9 mouse cellular contexts compared by ENCODE assay signal in genomic region chr16:8674165-8674564, GRCm38 (mm10). TPM values are rescaled to one million over a fixed set of nuclear protein-coding genes. Genes with fewer than 3 reads are reported as not detected.
A peak's percentile ranks its signal among the peaks of the same experiment; 100 is the strongest.
DNase-seq lines count a peak whose midpoint lies in the region; ATAC-seq and TF ChIP-seq lines count a peak whose summit lies in the region.
"Had no signal": no experiment of that assay in that cellular context is flagged by ENCODE, and none has a peak within 500 bp of the region (broad histone marks: within the 10 kb centered on the region; RNA-seq: fewer than 3 reads in every experiment).

No protein-coding gene starts in this region.

- no peak; the same call in none of the 2 replicates for TF ChIP-seq RAD21 in CH12.LX (IDR thresholded peaks at IDR 0.05; ENCODE audit: low read depth, low read length)

- peak; percentile 58 for DNase-seq in heart, adult 8-10 months (ENCODE audit: low spot score)
- no peak for DNase-seq in heart, embryonic 10.5 days (ENCODE audit: low spot score)
- DNase-seq in CH12.LX (ENCODE audit: extremely low read depth), result peak; percentile 94
- peak; percentile 63 for DNase-seq in brain, adult 2 months (ENCODE audit: low read depth, low spot score)
- peak; percentile 68 for DNase-seq in heart, postnatal 4 days
- peak; percentile 79 for DNase-seq in lung, postnatal 0 days (ENCODE audit: low spot score)
- DNase-seq in spleen, postnatal 4 days (ENCODE audit: low spot score in 2 of 2), result peak; percentile 70 to 84
- DNase-seq in right cerebral cortex, postnatal 14 days, result no peak

- in situ Hi-C loops in CH12.LX (cut with MboI; ENCODE audit: low pct_ligation_motif_present, low pct_unique_long_range_greater_than_20kb, low sequenced_read_pairs), result loop anchor here (5.0 kb wide), 1 partner anchor 262 kb away; no protein-coding TSS in a partner anchor

- H3K36me3 ChIP-seq in heart, embryonic 10.5 days, result no peaks in the 10 kb centered on the region
- peaks cover under 1 to 8% of the 10 kb centered on the region in 2 experiments for H3K36me3 ChIP-seq in CH12.LX (replicated peaks in 1 of 2; ENCODE audit: control insufficient read depth in 1 of 2, insufficient read depth in 1 of 2, low read length in 1 of 2)
- no peaks in the 10 kb centered on the region for H3K36me3 ChIP-seq in lung, postnatal 0 days (ENCODE audit: insufficient read depth, low read length)

- dilution Hi-C loops in CH12.LX (cut with MboI; ENCODE audit: extremely low pct_ligation_motif_present, extremely low pct_unique_long_range_greater_than_20kb, low sequenced_read_pairs), result no loop called here

- peak; percentile 94 to 99 for TF ChIP-seq CTCF in CH12.LX (conservative IDR thresholded peaks at IDR 0.05 in 1 of 2, IDR thresholded peaks at IDR 0.05 in 1 of 2; ENCODE audit: low read depth in 2 of 2, low read length in 2 of 2)
- TF ChIP-seq CTCF in lung, postnatal 0 days (IDR thresholded peaks at IDR 0.05), result peak; percentile 94

- H3K4me3 ChIP-seq in heart, embryonic 10.5 days, result no peak overlapping the region; the same call in 1 of the 2 replicates
- H3K4me3 ChIP-seq in CH12.LX (replicated peaks in 1 of 3; ENCODE audit: low read depth in 2 of 3, low read length in 2 of 3, poor library complexity in 1 of 3), result peak overlapping the region in 1 of 3 experiments; percentile 9
- no peak overlapping the region for H3K4me3 ChIP-seq in lung, postnatal 0 days (ENCODE audit: low read depth, low read length)

- peak overlapping the region; percentile 59 for H3K4me2 ChIP-seq in CH12.LX (ENCODE audit: insufficient read depth, low read depth, poor library complexity, severe bottlenecking)
- 0 out of 2 replicates have a peak overlapping the region, but pooled peaks have one; percentile 12 for H3K4me2 ChIP-seq in lung, postnatal 0 days (replicated peaks; ENCODE audit: low read depth, low read length)

- no peaks in the 10 kb centered on the region for H3K9me3 ChIP-seq in heart, embryonic 10.5 days
- H3K9me3 ChIP-seq in CH12.LX (replicated peaks; ENCODE audit: low read length), result no peaks in the 10 kb centered on the region
- H3K9me3 ChIP-seq in lung, postnatal 0 days (ENCODE audit: low read length), result no peaks in the 10 kb centered on the region

- TF ChIP-seq EP300 in CH12.LX (IDR thresholded peaks at IDR 0.05; ENCODE audit: low read length), result peak; percentile 97
- no peak for TF ChIP-seq EP300 in lung, postnatal 0 days (IDR thresholded peaks at IDR 0.05)

- no peak overlapping the region for H3K9ac ChIP-seq in CH12.LX (ENCODE audit: insufficient read depth, low read depth)
- H3K9ac ChIP-seq in lung, postnatal 0 days (replicated peaks; ENCODE audit: low read depth), result no peak overlapping the region

- TF ChIP-seq POLR2A in CH12.LX (IDR thresholded peaks at IDR 0.05; ENCODE audit: low read depth, low read length), result no peak

- H3K27ac ChIP-seq in heart, embryonic 10.5 days, result no peak overlapping the region
- no peak overlapping the region for H3K27ac ChIP-seq in CH12.LX (ENCODE audit: insufficient read depth, low read depth)
- H3K27ac ChIP-seq in lung, postnatal 0 days (ENCODE audit: low read length), result no peak overlapping the region

- peaks cover 8% of the 10 kb centered on the region; the same call in 1 of the 2 replicates for H3K27me3 ChIP-seq in heart, embryonic 10.5 days (ENCODE audit: insufficient read depth, poor library complexity, severe bottlenecking)
- H3K27me3 ChIP-seq in CH12.LX (replicated peaks), result peaks cover 15% of the 10 kb centered on the region
- H3K27me3 ChIP-seq in lung, postnatal 0 days (replicated peaks; ENCODE audit: insufficient read depth, low read length), result no peaks in the 10 kb centered on the region

- H3K79me2 ChIP-seq in CH12.LX (replicated peaks; ENCODE audit: control insufficient read depth, extremely low read depth, insufficient read depth, poor library complexity, severe bottlenecking), result no peaks in the 10 kb centered on the region

- peaks cover 33% of the 10 kb centered on the region for H3K4me1 ChIP-seq in heart, embryonic 10.5 days
- H3K4me1 ChIP-seq in CH12.LX (ENCODE audit: control insufficient read depth in 1 of 2, insufficient read depth in 2 of 2), result peaks cover 14 to 46% of the 10 kb centered on the region in 2 experiments
- peaks cover 14% of the 10 kb centered on the region for H3K4me1 ChIP-seq in lung, postnatal 0 days (ENCODE audit: insufficient read depth, low read depth, low read length)

- WGBS in heart, embryonic 10.5 days, result 6% methylated on average over 8 of the region's 8 CpGs
- 3% methylated on average over 8 of the region's 8 CpGs for WGBS in lung, postnatal 0 days

- no peak for ATAC-seq in lung, postnatal 0 days

TF ChIP-seq in CH12.LX, 34 proteins besides CTCF, POLR2A, EP300 and RAD21 (continues in another document):
- no peak for TF ChIP-seq MAX (IDR thresholded peaks at IDR 0.05; ENCODE audit: low read length)
- TF ChIP-seq POLR2AphosphoS2 (IDR thresholded peaks at IDR 0.05; ENCODE audit: low read depth, low read length), result no peak
- peak; percentile 98 for TF ChIP-seq MAZ (IDR thresholded peaks at IDR 0.05; ENCODE audit: low read depth, low read length)
- TF ChIP-seq ZKSCAN1 (IDR thresholded peaks at IDR 0.05; ENCODE audit: borderline replicate concordance, low read depth, low read length), result no peak
- TF ChIP-seq MYC (IDR thresholded peaks at IDR 0.05; ENCODE audit: low read depth, low read length), result 0 out of 2 replicates have a peak, but pooled peaks have one; percentile 41
- TF ChIP-seq TCF12 (IDR thresholded peaks at IDR 0.05; ENCODE audit: low read depth, low read length), result no peak
- TF ChIP-seq GABPA (IDR thresholded peaks at IDR 0.05; ENCODE audit: insufficient replicate concordance, low read depth, low read length), result no peak
- TF ChIP-seq MAFK (IDR thresholded peaks at IDR 0.05; ENCODE audit: insufficient replicate concordance, low read length), result no peak
- TF ChIP-seq USF1 (IDR thresholded peaks at IDR 0.05; ENCODE audit: low read depth, low read length), result no peak
- no peak for TF ChIP-seq CHD2 (IDR thresholded peaks at IDR 0.05; ENCODE audit: low read length)
- no peak for TF ChIP-seq ETS1 (conservative IDR thresholded peaks at IDR 0.05; ENCODE audit: low read depth, low read length)
- no peak for TF ChIP-seq PAX5 (IDR thresholded peaks at IDR 0.05; ENCODE audit: low read length)
- TF ChIP-seq CHD1 (IDR thresholded peaks at IDR 0.05; ENCODE audit: low read depth, low read length), result no peak
- TF ChIP-seq NELFE (IDR thresholded peaks at IDR 0.05; ENCODE audit: low read depth, low read length), result no peak; the same call in 1 of the 2 replicates
- TF ChIP-seq MXI1 (IDR thresholded peaks at IDR 0.05; ENCODE audit: low read depth, low read length), result no peak
- peak; percentile 41; the same call in 1 of the 2 replicates for TF ChIP-seq ZC3H11A (IDR thresholded peaks at IDR 0.05; ENCODE audit: low read depth, low read length)
- no peak for TF ChIP-seq RCOR1 (conservative IDR thresholded peaks at IDR 0.05; ENCODE audit: low read depth, low read length)
- TF ChIP-seq NRF1 (IDR thresholded peaks at IDR 0.05; ENCODE audit: low read depth, low read length), result no peak
- TF ChIP-seq KAT2A (IDR thresholded peaks at IDR 0.05; ENCODE audit: insufficient replicate concordance, low read length), result no peak
- TF ChIP-seq ZMIZ1 (IDR thresholded peaks at IDR 0.05; ENCODE audit: low read depth, low read length), result no peak
- TF ChIP-seq JUND (conservative IDR thresholded peaks at IDR 0.05; ENCODE audit: low read depth, low read length), result no peak
- no peak for TF ChIP-seq E2F4 (IDR thresholded peaks at IDR 0.05; ENCODE audit: insufficient replicate concordance, low read depth, low read length)
- TF ChIP-seq JUN (IDR thresholded peaks at IDR 0.05; ENCODE audit: insufficient read depth, low read depth, low read length), result no peak
- TF ChIP-seq SMC3 (IDR thresholded peaks at IDR 0.05; ENCODE audit: low read depth, low read length), result peak; percentile 96
- 0 out of 2 replicates have a peak, but pooled peaks have one; percentile 54 for TF ChIP-seq SIN3A (IDR thresholded peaks at IDR 0.05; ENCODE audit: low read length)
- peak; percentile 99 for TF ChIP-seq IRF4 (IDR thresholded peaks at IDR 0.05; ENCODE audit: low read depth, low read length)
- peak; percentile 66 for TF ChIP-seq ELF1 (IDR thresholded peaks at IDR 0.05; ENCODE audit: low read depth, low read length)
- TF ChIP-seq MEF2A (IDR thresholded peaks at IDR 0.05; ENCODE audit: borderline replicate concordance, low read depth, low read length), result 0 out of 2 replicates have a peak, but pooled peaks have one; percentile 53

RNA-seq across cellular contexts. Expression of gene Carhsp1, which starts 2.2 kb away (rescaled TPM):
- 10 to 100 TPM; 10.1 to 17.9 (median 13.4) TPM for total RNA-seq in heart, adult 8-10 months (2022)
- 127 and 133 TPM in 2 replicates for polyA plus RNA-seq in heart, embryonic 10.5 days (2016; fragmentation: Nextera tagmentation; extraction: Ambion mirVana)
- 26.0 and 28.4 TPM in 2 replicates for total RNA-seq in CH12.LX (2012; rRNA removed)
- total RNA-seq in CH12.LX (2014; rRNA removed), result 27.8 and 29.7 TPM in 2 replicates
- polyA plus RNA-seq in CH12.LX (2012; ENCODE audit: insufficient read length, low read depth), result 24.4 and 26.2 TPM in 2 replicates
- 10 to 100 TPM; 52.8 to 56.0 TPM for total RNA-seq in heart, postnatal 4 days (2021)
- 86.9 and 97.1 TPM in 2 replicates for polyA plus RNA-seq in lung, postnatal 0 days (2015; fragmentation: Nextera tagmentation; extraction: Ambion mirVana)

RNA-seq across cellular contexts. Expression of gene Gm5767, which starts 6.4 kb away (rescaled TPM):
- total RNA-seq in heart, adult 8-10 months (2022), result not detected
- not detected in 2 replicates for polyA plus RNA-seq in heart, embryonic 10.5 days (2016; fragmentation: Nextera tagmentation; extraction: Ambion mirVana)
- total RNA-seq in CH12.LX (2012; rRNA removed) (not detected in 2 replicates), CH12.LX (2014; rRNA removed) (not detected in 2 replicates)
- polyA plus RNA-seq in CH12.LX (2012; ENCODE audit: insufficient read length, low read depth), result not detected in 2 replicates
- not detected for total RNA-seq in heart, postnatal 4 days (2021)
- polyA plus RNA-seq in lung, postnatal 0 days (2015; fragmentation: Nextera tagmentation; extraction: Ambion mirVana), result not detected in 2 replicates
- polyA plus RNA-seq: neural tube, embryonic 14.5 days had no signal

RNA-seq across cellular contexts. Expression of gene Tmem186, which starts 36.7 kb away (rescaled TPM):
- total RNA-seq in heart, adult 8-10 months (2022), result 10 to 100 TPM; 18.9 to 23.3 (median 20.1) TPM
- 19.2 and 20.9 TPM in 2 replicates for polyA plus RNA-seq in heart, embryonic 10.5 days (2016; fragmentation: Nextera tagmentation; extraction: Ambion mirVana)
- total RNA-seq in CH12.LX (2012; rRNA removed) (22.2 and 25.6 TPM in 2 replicates), CH12.LX (2014; rRNA removed) (21.5 and 21.9 TPM in 2 replicates)
- 18.1 and 19.7 TPM in 2 replicates for polyA plus RNA-seq in CH12.LX (2012; ENCODE audit: insufficient read length, low read depth)
- 10 to 100 TPM; 12.7 to 13.1 TPM for total RNA-seq in heart, postnatal 4 days (2021)
- 8.2 and 8.7 TPM in 2 replicates for polyA plus RNA-seq in lung, postnatal 0 days (2015; fragmentation: Nextera tagmentation; extraction: Ambion mirVana)

RNA-seq across cellular contexts. Expression of gene Pmm2, which starts 36.7 kb away (rescaled TPM):
- 10 to 100 TPM; 24.6 to 46.4 (median 32.1) TPM for total RNA-seq in heart, adult 8-10 months (2022)
- 49.1 and 52.8 TPM in 2 replicates for polyA plus RNA-seq in heart, embryonic 10.5 days (2016; fragmentation: Nextera tagmentation; extraction: Ambion mirVana)
- total RNA-seq in CH12.LX (2012; rRNA removed) (33.1 and 44.7 TPM in 2 replicates), CH12.LX (2014; rRNA removed) (40.6 and 42.1 TPM in 2 replicates)
- 69.4 and 71.2 TPM in 2 replicates for polyA plus RNA-seq in CH12.LX (2012; ENCODE audit: insufficient read length, low read depth)
- 10 to 100 TPM; 36.5 to 39.0 TPM for total RNA-seq in heart, postnatal 4 days (2021)
- 38.0 and 40.2 TPM in 2 replicates for polyA plus RNA-seq in lung, postnatal 0 days (2015; fragmentation: Nextera tagmentation; extraction: Ambion mirVana)

Comparison
In these comparisons a context has a peak if more than half of its experiments do, and no peak if none do; other contexts are left out.
1. DNase-seq: peak in heart, adult 8-10 months (single experiment), CH12.LX (single experiment), brain, adult 2 months (single experiment), heart, postnatal 4 days (single experiment), lung, postnatal 0 days (single experiment) and spleen, postnatal 4 days (2 of 2); none in heart, embryonic 10.5 days (single experiment) and right cerebral cortex, postnatal 14 days (single experiment).